Mouse (Mus musculus) ES-E14 (cell line): ENCODE measurements around the gene Etnk2. TPM values are rescaled to one million over a fixed set of nuclear protein-coding genes. Genes with fewer than 3 reads are reported as not detected.

Experiments used
- DNase-seq: peaks from one replicate; pipeline ENCODE4 v3.0.0-alpha.2; 2013; ENCODE audit warnings: low read depth, low spot score
- H3K27ac ChIP-seq: 2 replicates; pipeline ENCODE4 v1.5.1; 2012; ENCODE audit warnings: low read depth, mild to moderate bottlenecking, low read length, moderate library complexity, mixed read lengths; ENCODE audit not compliant: poor library complexity, insufficient read depth, severe bottlenecking
- H3K36me3 ChIP-seq: 2 replicates; pipeline ENCODE4 v1.6.1; 2012; ENCODE audit warnings: mild to moderate bottlenecking, low read length, moderate library complexity, mixed read lengths; ENCODE audit not compliant: control insufficient read depth, poor library complexity, insufficient read depth, severe bottlenecking
- H3K4me1 ChIP-seq, 2 experiments: fragments of 150-350 bp in 1 of 2; sonication (generic) in 1 of 2; 2 replicates each; pipeline ENCODE4 v1.6.1; 2012; ENCODE audit warnings: low read length in 2 of 2, mild to moderate bottlenecking in 1 of 2, mixed read lengths in 1 of 2; ENCODE audit not compliant: control insufficient read depth in 2 of 2, insufficient read depth in 2 of 2, poor library complexity in 1 of 2
- H3K4me3 ChIP-seq, 2 experiments: fragments of 150-350 bp in 1 of 2; sonication (generic) in 1 of 2; 2 replicates each; pipeline ENCODE4 v1.5.1; 2012; ENCODE audit warnings: low read length in 2 of 2, low read depth in 1 of 2, mild to moderate bottlenecking in 1 of 2, mixed read lengths in 1 of 2; ENCODE audit not compliant: insufficient read depth in 1 of 2, poor library complexity in 1 of 2, severe bottlenecking in 1 of 2
- H3K9ac ChIP-seq: 2 replicates; pipeline ENCODE4 v1.6.1; 2012; ENCODE audit warnings: low read depth, mild to moderate bottlenecking, low read length, mixed read lengths; ENCODE audit not compliant: poor library complexity, insufficient read depth, severe bottlenecking
- H3K9me3 ChIP-seq: fragments of 150-350 bp; sonication (generic); 2 replicates; pipeline ENCODE4 v1.6.1; 2012; ENCODE audit warnings: low read depth, mild to moderate bottlenecking, low read length; ENCODE audit not compliant: control insufficient read depth, insufficient read depth
- CHD2 ChIP-seq: IDR thresholded peaks from 2 replicates; pipeline ENCODE4 v1.6.1; 2014; ENCODE audit warnings: mild to moderate bottlenecking, low read depth, low read length, inconsistent platforms
- HCFC1 ChIP-seq: IDR thresholded peaks from 2 replicates; pipeline ENCODE4 v1.6.1; 2012; ENCODE audit warnings: low read length, inconsistent platforms, borderline replicate concordance; ENCODE audit not compliant: insufficient read depth
- MAFK ChIP-seq: IDR thresholded peaks from 2 replicates; pipeline ENCODE4 v1.6.1; 2014; ENCODE audit warnings: mild to moderate bottlenecking, low read depth, low read length, inconsistent platforms; ENCODE audit not compliant: insufficient read depth
- ZC3H11A ChIP-seq: IDR thresholded peaks from 2 replicates; pipeline ENCODE4 v1.6.1; 2012; ENCODE audit warnings: low read depth, mild to moderate bottlenecking, inconsistent platforms, low read length, borderline replicate concordance
- ZNF384 ChIP-seq: IDR thresholded peaks from 2 replicates; pipeline ENCODE4 v1.6.1; 2012; ENCODE audit warnings: low read depth, low read length, inconsistent platforms
- in situ Hi-C, 2 experiments: fragments of 600-800 bp; cut with MboI; formaldehyde crosslinking; loops; one replicate each; pipeline ENCODE4 v1.15.1; 2025; ENCODE audit warnings: low sequenced_read_pairs in 2 of 2, inconsistent platforms in 1 of 2; ENCODE audit not compliant: unreplicated experiment in 2 of 2
- total RNA-seq: library from RNA; depleted of rRNA; stranded (reverse); fragments of 300-350 nt; gene quantifications from 2 replicates; pipeline ENCODE4 v1.2.3, GENCODE M21; 2012

Etnk2 gene
- total RNA-seq, 1 experiment: 4.8 TPM

DNA sequence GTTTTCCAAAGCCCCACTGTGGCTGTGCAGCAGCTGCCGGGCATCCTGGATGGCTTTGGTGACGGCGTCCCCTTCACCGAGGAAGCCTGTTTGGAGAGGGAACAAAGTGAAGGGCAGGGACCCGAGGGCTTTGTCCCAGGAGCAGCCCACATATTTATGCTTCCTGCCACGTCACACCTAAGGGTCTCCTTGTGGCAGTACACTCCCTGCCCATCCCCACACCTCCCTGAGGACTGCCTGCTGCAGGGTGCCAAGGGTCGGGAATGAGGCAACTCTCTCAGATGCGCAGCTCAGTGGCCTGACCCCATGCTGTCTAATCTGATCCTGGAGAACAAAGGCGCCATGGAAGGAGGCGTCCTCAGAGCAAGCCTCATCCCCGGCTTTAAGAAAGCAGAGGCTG lies 22.8 kb downstream of the Etnk2 start:
- peak overlapping the region; percentile 5; the same call in 1 of the 2 replicates for H3K9ac ChIP-seq
- peaks cover 0 to 22% of the 10 kb centered on the region in 2 experiments; a peak in 2 of 4 replicates for H3K4me1 ChIP-seq
- no peak for DNase-seq
- no peak overlapping the region for H3K4me3 ChIP-seq
- peaks cover 20% of the 10 kb centered on the region for H3K36me3 ChIP-seq
- in situ Hi-C loops: loop anchor here in 1 of 2 experiments (25.0 kb wide), 1 partner anchor 226 kb away; the partner anchor contains the start of gene Snrpe
- no peak overlapping the region for H3K27ac ChIP-seq
- TF ChIP-seq MAFK (no peak), CHD2 (no peak), ZC3H11A (no peak), HCFC1 (no peak)
- H3K9me3 ChIP-seq: no peaks in the 10 kb centered on the region

DNA sequence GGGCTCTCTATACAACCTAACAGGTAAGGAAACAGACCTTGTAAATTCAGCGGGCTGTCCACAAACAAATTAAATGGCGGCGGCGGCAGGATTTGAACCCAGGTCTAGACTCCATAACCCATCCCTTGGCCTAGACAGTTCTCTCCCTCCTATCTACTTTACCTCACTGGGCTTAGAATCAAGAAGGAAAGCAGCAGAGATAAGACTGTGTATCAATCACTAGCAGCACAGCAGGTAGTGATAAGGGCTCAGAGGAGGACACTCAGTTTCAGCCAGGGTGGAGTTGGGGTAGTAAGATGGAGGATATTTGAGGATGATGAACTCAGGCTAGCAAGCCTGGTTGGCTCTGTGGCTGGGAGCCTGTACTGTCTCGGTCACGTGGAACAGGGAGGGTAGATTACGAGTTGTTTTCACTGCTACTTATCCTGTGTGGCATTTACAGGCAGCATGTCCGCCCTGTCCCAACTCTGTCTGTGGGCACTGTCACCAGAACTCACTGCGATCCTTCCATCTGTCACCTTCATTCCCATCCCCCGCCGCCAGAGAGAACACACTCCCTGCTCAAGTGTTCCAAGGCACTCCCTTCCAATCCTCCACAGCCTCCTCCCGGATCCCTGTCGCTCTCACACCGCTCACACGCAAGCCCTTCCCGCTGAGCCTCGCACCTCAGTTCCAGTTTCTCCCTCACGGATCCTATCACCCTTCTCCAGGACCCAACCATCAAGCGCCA lies 24.3 kb downstream of the Etnk2 start:
- DNase-seq: no peak
- Histone ChIP-seq H3K9ac (0 out of 2 replicates have a peak overlapping the region, but pooled peaks have one; percentile 1), H3K4me3 (no peak overlapping the region), H3K4me1 (peaks cover 0 to 20% of the 10 kb centered on the region in 2 experiments; a peak in 2 of 4 replicates), H3K27ac (no peak overlapping the region), H3K36me3 (peaks cover 20% of the 10 kb centered on the region), H3K9me3 (no peaks in the 10 kb centered on the region)
- TF ChIP-seq ZC3H11A (no peak), MAFK (no peak), ZNF384 (no peak), HCFC1 (no peak), CHD2 (no peak)
- in situ Hi-C loops: loop anchor here in 1 of 2 experiments (25.0 kb wide), 1 partner anchor 225 kb away; the partner anchor contains the start of gene Snrpe

DNA sequence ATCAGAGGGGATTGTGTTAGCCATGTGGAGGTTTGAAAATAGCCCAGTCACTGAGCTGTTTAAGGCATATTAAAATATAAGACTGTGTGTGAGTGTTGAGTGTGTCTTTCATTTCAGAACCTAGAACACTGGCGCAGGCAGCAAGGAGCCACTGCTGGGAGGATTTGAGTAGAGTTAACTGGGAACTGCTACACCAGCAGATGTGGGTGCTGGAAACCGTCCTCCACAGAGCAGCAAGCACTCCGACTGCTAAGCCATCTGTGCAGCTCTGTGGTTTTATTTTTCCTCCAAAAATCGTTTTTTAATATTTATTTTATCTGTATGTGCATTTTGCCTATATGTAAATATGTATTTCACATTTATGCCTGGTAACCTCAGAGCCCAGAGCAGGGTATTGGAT lies 31.3 kb downstream of the Etnk2 start:
- Histone ChIP-seq H3K4me1 (peaks cover 0 to 35% of the 10 kb centered on the region in 2 experiments; a peak in 3 of 4 replicates), H3K36me3 (peaks cover 4% of the 10 kb centered on the region), H3K27ac (no peak overlapping the region), H3K9me3 (no peaks in the 10 kb centered on the region), H3K4me3 (no peak overlapping the region), H3K9ac (no peak overlapping the region)
- DNase-seq: no peak
- no peak for TF ChIP-seq MAFK
- in situ Hi-C loops: loop anchor here in 1 of 2 experiments (25.0 kb wide), 1 partner anchor 218 kb away; the partner anchor contains the start of gene Snrpe

DNA sequence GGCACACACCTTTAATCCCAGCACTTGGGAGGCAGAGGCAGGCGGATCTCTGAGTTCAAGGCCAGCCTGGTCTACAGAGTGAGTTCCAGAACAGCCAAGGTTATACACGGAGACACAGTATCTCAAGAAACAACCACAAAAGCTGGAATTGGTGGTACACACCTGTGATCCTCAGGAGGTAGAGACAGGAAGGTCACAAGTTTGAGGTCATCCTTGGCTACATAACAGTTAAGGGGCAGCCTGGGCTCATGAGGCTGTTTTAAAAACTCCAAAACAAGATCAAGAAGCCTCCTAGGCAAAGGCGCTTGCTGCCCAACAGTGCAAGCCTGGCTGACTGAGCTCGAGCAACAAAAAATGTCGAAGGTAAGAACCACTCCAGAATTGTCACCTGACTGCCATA lies 33.3 kb downstream of the Etnk2 start:
- H3K36me3 ChIP-seq: no peaks in the 10 kb centered on the region
- H3K4me1 ChIP-seq: peaks cover 0 to 44% of the 10 kb centered on the region in 2 experiments; a peak in 3 of 4 replicates
- H3K27ac ChIP-seq: no peak overlapping the region
- TF ChIP-seq MAFK (no peak), ZNF384 (no peak), CHD2 (no peak), HCFC1 (no peak), ZC3H11A (no peak)
- no peaks in the 10 kb centered on the region for H3K9me3 ChIP-seq
- in situ Hi-C loops: loop anchor here in 1 of 2 experiments (25.0 kb wide), 1 partner anchor 216 kb away; the partner anchor contains the start of gene Snrpe
- H3K4me3 ChIP-seq: no peak overlapping the region
- H3K9ac ChIP-seq: no peak overlapping the region
- DNase-seq: no peak

DNA sequence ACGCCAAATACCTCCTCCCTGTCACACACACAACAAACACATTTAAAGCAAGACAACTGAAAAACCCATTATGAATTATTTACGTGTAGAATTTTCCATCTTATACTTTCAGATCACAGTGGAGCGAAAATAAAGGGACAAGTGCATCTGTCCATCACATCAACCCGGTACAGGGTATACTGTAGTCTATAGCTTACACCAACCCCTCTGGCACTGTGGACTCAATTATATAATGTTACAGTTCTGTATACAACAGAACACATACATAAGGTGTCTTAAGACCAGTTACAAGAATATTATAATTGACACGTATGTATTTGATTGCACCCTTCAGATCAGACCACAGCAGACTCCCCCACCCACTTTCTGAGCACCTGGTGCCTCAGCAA lies 33.7 kb downstream of the Etnk2 start:
- Histone ChIP-seq H3K27ac (peak overlapping the region; percentile 35; the same call in 1 of the 2 replicates), H3K9ac (no peak overlapping the region), H3K9me3 (no peaks in the 10 kb centered on the region), H3K4me1 (peaks cover 0 to 44% of the 10 kb centered on the region in 2 experiments; a peak in 3 of 4 replicates), H3K36me3 (no peaks in the 10 kb centered on the region), H3K4me3 (peak overlapping the region in 1 of 2 experiments; percentile 26; a peak in 1 of 4 replicates)
- in situ Hi-C loops: loop anchor here in 1 of 2 experiments (25.0 kb wide), 1 partner anchor 215 kb away; the partner anchor contains the start of gene Snrpe
- TF ChIP-seq ZC3H11A (no peak), MAFK (no peak), HCFC1 (no peak), ZNF384 (no peak)
- no peak for DNase-seq
